ENCODE assay signal across 11 mouse cellular contexts in genomic region chr7:123322452-123323121, GRCm38 (mm10). TPM values are rescaled to one million over a fixed set of nuclear protein-coding genes. Genes with fewer than 3 reads are reported as not detected.
A peak's percentile ranks its signal among the peaks of the same experiment; 100 is the strongest.
DNase-seq lines count a peak whose midpoint lies in the region; ATAC-seq and TF ChIP-seq lines count a peak whose summit lies in the region.
"Had no signal": no experiment of that assay in that cellular context is flagged by ENCODE, and none has a peak within 500 bp of the region (broad histone marks: within the 10 kb centered on the region; RNA-seq: fewer than 3 reads in every experiment).

No protein-coding gene starts in this region.

- H3K27me3 ChIP-seq in heart, embryonic 15.5 days = no peaks in the 10 kb centered on the region
- no peaks in the 10 kb centered on the region for H3K27me3 ChIP-seq in heart, adult 2 months (ENCODE audit: control insufficient read depth, insufficient read depth, low read length)
- H3K27me3 ChIP-seq: embryonic facial prominence, embryonic 12.5 days had no signal

- WGBS in heart, embryonic 15.5 days = 73% methylated on average over 13 of the region's 13 CpGs
- WGBS in heart, adult 2 months = 81% methylated on average over 13 of the region's 13 CpGs

- no peak overlapping the region for H3K4me3 ChIP-seq in heart, embryonic 15.5 days
- H3K4me3 ChIP-seq in heart, adult 2 months = no peak overlapping the region
- H3K4me3 ChIP-seq: embryonic facial prominence, embryonic 12.5 days had no signal

- DNase-seq in heart, adult 2 months = no peak
- peak; percentile 67 for DNase-seq in liver
- peak; percentile 46 to 64 for DNase-seq in lung, postnatal 4 days
- DNase-seq in thymus, postnatal 4 days = peak; percentile 33
- DNase-seq in ovary, adult 18-20 months (ENCODE audit: low spot score) = no peak
- no peak for DNase-seq in neural tube, embryonic 10.5 days (ENCODE audit: extremely low spot score, low spot score)
- DNase-seq in left cerebral cortex, postnatal 10 days (ENCODE audit: extremely low spot score in 1 of 2, low spot score in 2 of 2) = no peak
- DNase-seq: adrenal gland, postnatal 10 days; kidney, postnatal 14 days had no signal

- ATAC-seq in heart, embryonic 15.5 days (replicated peaks; ENCODE audit: insufficient number of reproducible peaks, insufficient read depth, low FRiP score, low read depth) = 0 out of 2 replicates have a peak, but pooled peaks have one; percentile 18

- H3K36me3 ChIP-seq in heart, embryonic 15.5 days = peaks cover 38% of the 10 kb centered on the region
- H3K36me3 ChIP-seq in heart, adult 2 months (ENCODE audit: control insufficient read depth, insufficient read depth, low read length) = no peaks in the 10 kb centered on the region

- no peak overlapping the region for H3K9ac ChIP-seq in heart, embryonic 15.5 days
- no peak overlapping the region for H3K9ac ChIP-seq in heart, adult 2 months (ENCODE audit: low read depth, low read length)
- H3K9ac ChIP-seq: embryonic facial prominence, embryonic 12.5 days had no signal

- intact Hi-C loops in heart, adult 2 months (cut with DNase I) = no loop called here
- intact Hi-C loops in left cerebral cortex, postnatal 10 days (cut with DNase I) = no loop called here

- TF ChIP-seq POLR2A in heart, adult 2 months (IDR thresholded peaks at IDR 0.05; ENCODE audit: insufficient read depth, low read depth, low read length) = no peak

- H3K79me2 ChIP-seq in heart, adult 2 months (replicated peaks; ENCODE audit: control insufficient read depth, insufficient read depth, low read length) = no peaks in the 10 kb centered on the region

- TF ChIP-seq EP300 in heart, adult 2 months (IDR thresholded peaks at IDR 0.05; ENCODE audit: insufficient read depth, low read depth, low read length) = no peak

- H3K27ac ChIP-seq in heart, embryonic 15.5 days = no peak overlapping the region
- H3K27ac ChIP-seq in heart, adult 2 months = no peak overlapping the region
- H3K27ac ChIP-seq: embryonic facial prominence, embryonic 12.5 days had no signal

- no peaks in the 10 kb centered on the region for H3K9me3 ChIP-seq in heart, embryonic 15.5 days (replicated peaks)
- H3K9me3 ChIP-seq: embryonic facial prominence, embryonic 12.5 days had no signal

- H3K4me1 ChIP-seq in heart, embryonic 15.5 days (replicated peaks) = peaks cover 14% of the 10 kb centered on the region
- H3K4me1 ChIP-seq in heart, adult 2 months (ENCODE audit: control insufficient read depth, insufficient read depth, low read length) = peaks cover 3% of the 10 kb centered on the region; the same call in 1 of the 2 replicates
- H3K4me1 ChIP-seq: embryonic facial prominence, embryonic 12.5 days had no signal

- no peak overlapping the region for H3K4me2 ChIP-seq in heart, embryonic 15.5 days
- H3K4me2 ChIP-seq: embryonic facial prominence, embryonic 12.5 days had no signal

- TF ChIP-seq CTCF in heart, adult 2 months (IDR thresholded peaks at IDR 0.05) = no peak

RNA-seq across cellular contexts. Expression of gene Lcmt1, which starts 47.0 kb away (rescaled TPM):
- 35.2 and 38.1 TPM in 2 replicates for polyA plus RNA-seq in heart, embryonic 15.5 days (2015; fragmentation: Nextera tagmentation; extraction: Ambion mirVana)
- total RNA-seq in heart, adult 2 months (2021) = 10 to 100 TPM; 21.7 to 22.0 TPM
- polyA plus RNA-seq in heart, adult 2 months (2012; rRNA removed) = 18.5 and 22.2 TPM in 2 replicates
- total RNA-seq in left cerebral cortex, postnatal 10 days (2021) = 10 to 100 TPM; 93.6 to 97.3 TPM

RNA-seq across cellular contexts. Expression of gene Arhgap17, which starts 47.1 kb away (rescaled TPM):
- 11.6 and 16.2 TPM in 2 replicates for polyA plus RNA-seq in heart, embryonic 15.5 days (2015; fragmentation: Nextera tagmentation; extraction: Ambion mirVana)
- 10 to 100 TPM; 14.6 to 17.0 TPM for total RNA-seq in heart, adult 2 months (2021)
- polyA plus RNA-seq in heart, adult 2 months (2012; rRNA removed) = 10.0 and 13.8 TPM in 2 replicates
- total RNA-seq in left cerebral cortex, postnatal 10 days (2021) = 10 to 100 TPM; 14.9 to 17.4 TPM

Comparison
In these comparisons a context has a peak if more than half of its experiments do, and no peak if none do; other contexts are left out.
1. DNase-seq: peak in liver (single experiment), lung, postnatal 4 days (2 of 2) and thymus, postnatal 4 days (single experiment); none in heart, adult 2 months (0 of 2), ovary, adult 18-20 months (single experiment), neural tube, embryonic 10.5 days (single experiment) and left cerebral cortex, postnatal 10 days (0 of 2).
2. RNA of gene Lcmt1, which starts 47.0 kb away (total RNA-seq): 93.6 to 97.3 TPM in left cerebral cortex, postnatal 10 days; 21.7 to 22.0 TPM in heart, adult 2 months; every median in the first group is over 4 times any median in the second.